Mouse (Mus musculus) stomach, postnatal 0 days (tissue): Measurements from ENCODE around the gene Cnot10.

Experiments used
- CTCF ChIP-seq: IDR thresholded peaks from 2 replicates; pipeline ENCODE4 v1.5.1; 2016; ENCODE audit warnings: antibody characterized with exemption, low read depth, mild to moderate bottlenecking, moderate library complexity
- EP300 ChIP-seq: optimal IDR thresholded peaks from 2 replicates; pipeline ENCODE3; 2016; ENCODE audit warnings: antibody characterized with exemption

DNA sequence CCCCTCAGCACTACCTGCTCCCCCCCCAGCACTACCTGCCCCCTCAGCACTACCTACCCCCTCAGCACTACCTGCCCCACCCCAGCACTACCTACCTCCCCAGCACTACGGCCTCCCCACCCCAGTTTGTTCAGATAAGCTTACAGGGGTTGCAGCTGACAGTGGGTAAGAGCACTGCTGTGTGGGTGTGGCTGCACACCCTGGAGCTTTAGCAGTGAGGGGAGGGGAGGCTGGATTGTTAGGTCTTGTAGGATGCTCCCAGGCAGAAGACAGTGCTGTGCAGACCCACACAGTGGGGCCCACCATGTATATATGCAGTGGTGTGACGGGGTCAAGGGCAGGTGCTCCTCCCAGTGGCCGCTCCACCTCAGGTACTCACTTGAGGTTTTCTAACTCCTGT is 29.7 kb downstream of the Cnot10 start:
- TF ChIP-seq EP300 (no peak), CTCF (no peak)
